ENCODE assay signal across 31 mouse cellular contexts in the genomic region with DNA sequence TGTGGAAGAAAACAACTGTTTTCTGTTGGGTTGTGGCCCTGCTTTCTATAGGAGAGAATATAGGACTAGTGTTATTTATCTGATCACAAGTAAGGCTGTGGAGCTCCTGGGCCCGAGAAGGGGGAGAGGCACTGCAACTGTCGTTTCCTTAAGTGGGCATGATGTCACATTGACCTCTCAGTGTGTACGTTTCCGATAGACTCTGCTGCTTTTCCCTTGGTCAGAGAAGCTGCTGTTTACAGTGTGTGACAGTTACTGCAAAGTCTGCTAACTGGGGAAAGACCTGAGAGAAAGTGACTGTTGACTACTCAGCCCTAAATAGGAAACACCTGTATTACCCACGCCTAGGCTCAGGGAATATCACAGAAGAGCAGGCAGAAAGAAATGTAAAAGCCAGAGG. TPM values are rescaled to one million over a fixed set of nuclear protein-coding genes. Genes with fewer than 3 reads are reported as not detected.
DNase-seq lines count a peak whose midpoint lies in the region; ATAC-seq and TF ChIP-seq lines count a peak whose summit lies in the region.
"Had no signal": no experiment of that assay in that cellular context is flagged by ENCODE, and none has a peak within 500 bp of the region (broad histone marks: within the 10 kb centered on the region; RNA-seq: fewer than 3 reads in every experiment).

No protein-coding gene starts in this region.

- H3K4me1 ChIP-seq in liver, postnatal 0 days (ENCODE audit: insufficient read depth), result peaks cover 5% of the 10 kb centered on the region; the same call in 1 of the 2 replicates
- H3K4me1 ChIP-seq in liver, embryonic 12.5 days, result peaks cover 17% of the 10 kb centered on the region

- H3K4me2 ChIP-seq in liver, postnatal 0 days (ENCODE audit: low read depth, low read length), result no peak overlapping the region
- H3K4me2 ChIP-seq in liver, embryonic 12.5 days, result no peak overlapping the region
- H3K4me2 ChIP-seq: heart, embryonic 11.5 days; hindbrain, embryonic 13.5 days; liver, embryonic 15.5 days; lung, embryonic 15.5 days; midbrain, embryonic 13.5 days; neural tube, embryonic 13.5 days had no signal

- WGBS in liver, postnatal 0 days (ENCODE audit: insufficient replicate concordance), result 13% methylated on average over 5 of the region's 5 CpGs
- 9% methylated on average over 5 of the region's 5 CpGs for WGBS in liver, embryonic 12.5 days (ENCODE audit: insufficient replicate concordance)

- H3K9me3 ChIP-seq in liver, postnatal 0 days (ENCODE audit: low read length), result no peaks in the 10 kb centered on the region
- no peaks in the 10 kb centered on the region for H3K9me3 ChIP-seq in liver, embryonic 12.5 days (replicated peaks)
- H3K9me3 ChIP-seq: hindbrain, embryonic 13.5 days; liver, embryonic 15.5 days; lung, embryonic 15.5 days; midbrain, embryonic 13.5 days; neural tube, embryonic 13.5 days had no signal

- no peak overlapping the region; the same call in 1 of the 2 replicates for H3K27ac ChIP-seq in liver, postnatal 0 days (ENCODE audit: low read depth)
- no peak overlapping the region for H3K27ac ChIP-seq in liver, embryonic 12.5 days
- H3K27ac ChIP-seq: hindbrain, embryonic 13.5 days; kidney, postnatal 0 days; liver, embryonic 15.5 days; lung, embryonic 15.5 days; midbrain, embryonic 13.5 days; neural tube, embryonic 13.5 days had no signal

- no peak for DNase-seq in liver, postnatal 0 days
- DNase-seq in thymus, postnatal 25 days, result peak; percentile 31
- no peak for DNase-seq in urinary bladder, postnatal 36 days (ENCODE audit: low spot score in 2 of 2)
- no peak for DNase-seq in lung, postnatal 14 days
- DNase-seq: adrenal gland, postnatal 10 days; cerebellum, adult 11 months; cerebellum, adult 9-10 months; gastrocnemius, postnatal 25 days; heart, adult 18-20 months; heart, postnatal 10 days; kidney, adult 8-10 months; kidney, postnatal 4 days; layer of hippocampus, postnatal 36 days; left cerebral cortex, postnatal 4 days; lung, postnatal 36 days had no signal

- 0 out of 2 replicates have a peak, but pooled peaks have one; percentile 19 for TF ChIP-seq EP300 in liver, postnatal 0 days (IDR thresholded peaks at IDR 0.05; ENCODE audit: low read depth)

- ATAC-seq in liver, postnatal 0 days, result no peak
- no peak for ATAC-seq in liver, embryonic 12.5 days
- ATAC-seq in common myeloid progenitor, adult 5-6 weeks (replicated peaks; ENCODE audit: low read depth, poor library complexity, severe bottlenecking), result peak; percentile 24
- peak; percentile 32 for ATAC-seq in megakaryocyte progenitor cell, adult 5-6 weeks (replicated peaks; ENCODE audit: poor library complexity)
- ATAC-seq: forebrain, embryonic 14.5 days; intestine, embryonic 16.5 days; midbrain, embryonic 13.5 days had no signal

- no peak for TF ChIP-seq CTCF in liver, postnatal 0 days (IDR thresholded peaks at IDR 0.05; ENCODE audit: low read depth)

- H3K4me3 ChIP-seq in liver, postnatal 0 days (ENCODE audit: low read depth, low read length), result no peak overlapping the region
- H3K4me3 ChIP-seq in liver, embryonic 12.5 days, result no peak overlapping the region
- H3K4me3 ChIP-seq: hindbrain, embryonic 13.5 days; liver, embryonic 15.5 days; lung, embryonic 15.5 days; megakaryocyte, embryonic 14.5 days; midbrain, embryonic 13.5 days; neural tube, embryonic 13.5 days had no signal

- H3K9ac ChIP-seq in liver, postnatal 0 days (replicated peaks), result no peak overlapping the region
- H3K9ac ChIP-seq in liver, embryonic 12.5 days, result no peak overlapping the region
- H3K9ac ChIP-seq: hindbrain, embryonic 13.5 days; liver, embryonic 15.5 days; lung, embryonic 15.5 days; midbrain, embryonic 13.5 days; neural tube, embryonic 13.5 days had no signal

- H3K27me3 ChIP-seq in liver, postnatal 0 days (ENCODE audit: insufficient read depth, low read length), result 0 out of 2 replicates have a peak, but pooled peaks cover 3% of the 10 kb centered on the region
- H3K27me3 ChIP-seq in liver, embryonic 12.5 days (replicated peaks), result peaks cover 4% of the 10 kb centered on the region; the same call in 1 of the 2 replicates
- H3K27me3 ChIP-seq: hindbrain, embryonic 13.5 days; lung, embryonic 15.5 days; midbrain, embryonic 13.5 days; neural tube, embryonic 13.5 days had no signal

- H3K36me3 ChIP-seq in liver, postnatal 0 days (replicated peaks; ENCODE audit: insufficient read depth, low read length), result no peaks in the 10 kb centered on the region
- no peaks in the 10 kb centered on the region for H3K36me3 ChIP-seq in liver, embryonic 12.5 days
- H3K36me3 ChIP-seq: G1E; hindbrain, embryonic 13.5 days; liver, embryonic 15.5 days; lung, embryonic 15.5 days; midbrain, embryonic 13.5 days; neural tube, embryonic 13.5 days had no signal

RNA-seq across cellular contexts. Expression of a gene that starts 3.9 kb away (rescaled TPM):
- 18.3 and 19.7 TPM in 2 replicates for polyA plus RNA-seq in liver, postnatal 0 days (2015; fragmentation: Nextera tagmentation; extraction: Ambion mirVana)
- 26.2 and 27.2 TPM in 2 replicates for polyA plus RNA-seq in liver, embryonic 12.5 days (2016; fragmentation: Nextera tagmentation; extraction: Ambion mirVana)
- 82.4 and 83.0 TPM in 2 replicates for total RNA-seq in common myeloid progenitor, adult 5-6 weeks (2017)
- total RNA-seq in megakaryocyte progenitor cell, adult 5-6 weeks (2015), result 32.4 and 48.3 TPM in 2 replicates
- 17.9 and 23.7 TPM in 2 replicates for total RNA-seq in megakaryocyte progenitor cell, adult 5-6 weeks (2017)
- total RNA-seq: G1E had no signal

RNA-seq across cellular contexts. Expression of a gene that starts 53.5 kb away (rescaled TPM):
- polyA plus RNA-seq in liver, postnatal 0 days (2015; fragmentation: Nextera tagmentation; extraction: Ambion mirVana), result not detected in 2 replicates
- polyA plus RNA-seq in liver, embryonic 12.5 days (2016; fragmentation: Nextera tagmentation; extraction: Ambion mirVana), result not detected in 2 replicates
- total RNA-seq in common myeloid progenitor, adult 5-6 weeks (2017), result not detected in 2 replicates
- not detected in 2 replicates for total RNA-seq in megakaryocyte progenitor cell, adult 5-6 weeks (2015)
- total RNA-seq in megakaryocyte progenitor cell, adult 5-6 weeks (2017), result not detected in 2 replicates
- total RNA-seq: adrenal gland, postnatal 10 days; gastrocnemius, adult 18-20 months; gastrocnemius, postnatal 25 days; heart, postnatal 10 days; layer of hippocampus, postnatal 36 days; left cerebral cortex, postnatal 4 days had no signal
- polyA plus RNA-seq: embryonic facial prominence, embryonic 11.5 days; forebrain, embryonic 14.5 days; G1E; hindbrain, embryonic 13.5 days; neural tube, embryonic 13.5 days had no signal

Comparison
In these comparisons a context has a peak if more than half of its experiments do, and no peak if none do; other contexts are left out.
1. ATAC-seq: peak in common myeloid progenitor, adult 5-6 weeks (single experiment) and megakaryocyte progenitor cell, adult 5-6 weeks (single experiment); none in liver, postnatal 0 days (single experiment) and liver, embryonic 12.5 days (single experiment).